Mouse (Mus musculus): ENCODE measurements at regions not wholly inside any gene's neighbourhood (a gene's known extent, or its start where the extent isn't known, plus 50 kb on each side); places are given as distances from the start of the nearest gene placed in this dataset.

- TF ChIP-seq CTCF (IDR thresholded peaks at IDR 0.05; ENCODE audit: low read depth) (no peak), EP300 (IDR thresholded peaks at IDR 0.05; ENCODE audit: low read depth) (no peak)
Observed at GRCm38 (mm10) chr14:25253016-25253850, 205.8 kb upstream of the Zmiz1 start.
